Mouse (Mus musculus): ENCODE measurements around the gene Acot4. TPM values are rescaled to one million over a fixed set of nuclear protein-coding genes. Genes with fewer than 3 reads are reported as not detected.
"Not testable (repeated sequence)": the region's sequence is repeated elsewhere in the genome, so short reads cannot be mapped to it uniquely, and the experiment has no call there.

The Acot4 gene
- polyA plus RNA-seq, 1 experiment, result 2.4 TPM

GRCm38 (mm10) chr12:84030659-84031332 is 7.4 kb upstream of the Acot4 start:
- no peak for DNase-seq (ENCODE audit: low read depth)

GRCm38 (mm10) chr12:84032854-84033253 is 5.3 kb upstream of the Acot4 start:
- DNase-seq (ENCODE audit: low read depth), result no peak

DNA sequence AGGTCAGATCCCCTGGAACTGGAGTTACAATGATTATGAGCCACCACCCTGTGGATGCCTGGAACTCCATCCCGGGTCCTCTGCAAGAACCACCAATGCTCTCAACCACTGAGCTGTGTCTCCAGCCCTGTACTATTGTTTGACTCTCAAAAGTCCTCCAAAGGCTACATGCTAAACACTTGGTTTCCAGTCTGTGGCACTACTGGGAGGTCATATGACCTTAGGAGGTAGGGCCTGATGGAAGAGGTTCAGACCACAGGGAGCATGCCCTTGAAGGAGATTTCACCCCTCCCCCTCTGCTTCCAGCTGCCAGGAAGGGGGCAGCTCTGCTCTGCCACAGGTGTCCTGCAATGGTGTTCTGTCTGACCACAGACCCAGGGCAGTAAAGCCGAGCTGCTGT is 4.9 kb upstream of the Acot4 start:
- not testable (repeated sequence) for DNase-seq (ENCODE audit: low read depth)

DNA sequence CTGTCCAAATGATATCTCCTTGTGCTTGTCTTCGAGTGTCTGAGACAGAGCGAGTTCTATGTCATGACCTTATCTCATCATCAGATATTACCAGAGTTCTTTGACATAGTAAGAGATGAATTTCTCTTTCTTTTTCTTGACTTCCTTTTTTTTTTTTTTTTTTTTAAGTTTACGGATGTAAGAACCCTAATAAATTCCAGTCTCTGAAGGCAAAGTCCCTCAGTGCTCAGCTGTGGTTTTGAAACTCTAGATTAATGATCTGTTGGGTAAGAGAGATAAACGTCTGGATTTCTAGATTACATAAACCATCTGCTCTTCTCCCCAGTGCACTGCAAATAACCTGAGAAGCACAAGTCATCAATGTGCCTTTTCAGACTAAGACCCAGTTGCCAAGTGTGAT is 4.1 kb upstream of the Acot4 start:
- no peak for DNase-seq (ENCODE audit: low read depth)

- not testable (repeated sequence) for DNase-seq (ENCODE audit: low read depth)
Observed at GRCm38 (mm10) chr12:84038691-84039111, 522 bp downstream of the Acot4 start, which contains the start of gene Gm49366. Gm49366 (plus strand) TSS chr12:84038935.

GRCm38 (mm10) chr12:84042248-84042647 is 4.1 kb downstream of the Acot4 start:
- no peak for DNase-seq (ENCODE audit: low read depth)

DNA sequence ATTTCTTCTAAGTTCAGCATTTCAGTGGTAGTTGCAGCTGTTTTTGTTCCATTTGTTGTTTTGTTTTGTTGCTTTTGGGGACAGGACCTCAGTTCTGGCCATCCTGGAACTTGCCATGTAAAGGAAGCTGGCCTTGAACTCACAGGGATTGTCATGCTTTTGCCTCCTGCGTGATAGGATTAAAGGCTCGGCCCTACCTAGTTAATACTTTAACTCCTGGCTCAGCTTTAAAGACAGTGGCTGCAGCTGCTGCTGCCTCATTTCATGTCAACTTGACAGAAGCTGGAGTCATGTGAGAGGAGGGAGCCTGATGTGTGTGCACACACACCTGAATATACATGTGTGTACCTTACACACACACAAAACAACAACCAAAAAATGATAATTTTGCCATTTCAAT is 5.9 kb downstream of the Acot4 start:
- no peak for DNase-seq (ENCODE audit: low read depth)

- no peak for DNase-seq (ENCODE audit: low read depth)
Observed at GRCm38 (mm10) chr12:84046906-84047305, 8.7 kb downstream of the Acot4 start.

DNA sequence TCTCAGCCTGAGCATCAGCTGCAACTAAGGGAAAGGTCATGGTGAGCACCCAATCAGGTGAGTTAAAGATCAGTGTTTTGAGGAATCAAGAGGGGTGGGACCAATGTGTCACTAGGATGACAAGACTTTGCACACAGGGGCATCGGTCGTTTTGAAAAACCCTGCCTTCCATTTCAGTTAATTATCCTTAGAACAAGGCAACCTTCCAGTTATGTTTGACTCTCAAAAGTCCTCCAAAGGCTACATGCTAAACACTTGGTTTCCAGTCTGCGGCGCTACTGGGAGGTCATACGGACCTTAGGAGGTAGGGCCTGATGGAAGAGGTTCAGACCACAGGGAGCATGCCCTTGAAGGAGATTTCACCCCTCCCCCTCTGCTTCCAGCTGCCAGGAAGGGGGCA is 12.6 kb downstream of the Acot4 start:
- not testable (repeated sequence) for DNase-seq (ENCODE audit: low read depth)

DNA sequence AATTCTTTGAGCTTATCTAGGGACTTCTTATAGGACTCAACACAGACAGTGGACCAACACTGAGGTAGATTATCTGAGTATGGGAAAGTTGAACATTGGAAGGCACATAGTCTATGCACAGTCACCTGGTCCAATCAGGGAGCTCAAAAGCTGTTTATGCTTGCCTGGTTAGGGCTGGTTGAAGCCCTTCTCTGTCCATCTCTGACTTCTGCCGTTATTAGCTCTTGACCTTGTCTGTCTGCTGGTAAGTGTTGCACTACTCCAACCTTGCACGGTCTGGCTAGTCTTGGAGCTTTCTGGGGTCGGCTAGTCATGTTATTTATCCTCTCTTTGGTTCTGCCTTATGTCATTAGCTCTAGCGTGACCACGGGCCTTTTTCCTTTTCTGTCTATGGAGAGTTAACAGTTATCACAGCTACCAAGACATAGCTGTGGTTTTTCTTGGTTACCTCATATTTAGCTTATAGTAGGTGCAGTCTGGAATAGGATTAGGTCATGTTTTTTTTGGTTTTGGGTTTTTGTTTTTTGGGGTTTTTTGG is 13.8 kb downstream of the Acot4 start, which contains the start of gene Acot3:
Gene Acot3 (plus strand): TSS at position 208 of the 538 bp plus-strand sequence.
- no peak for DNase-seq (ENCODE audit: low read depth)

DNA sequence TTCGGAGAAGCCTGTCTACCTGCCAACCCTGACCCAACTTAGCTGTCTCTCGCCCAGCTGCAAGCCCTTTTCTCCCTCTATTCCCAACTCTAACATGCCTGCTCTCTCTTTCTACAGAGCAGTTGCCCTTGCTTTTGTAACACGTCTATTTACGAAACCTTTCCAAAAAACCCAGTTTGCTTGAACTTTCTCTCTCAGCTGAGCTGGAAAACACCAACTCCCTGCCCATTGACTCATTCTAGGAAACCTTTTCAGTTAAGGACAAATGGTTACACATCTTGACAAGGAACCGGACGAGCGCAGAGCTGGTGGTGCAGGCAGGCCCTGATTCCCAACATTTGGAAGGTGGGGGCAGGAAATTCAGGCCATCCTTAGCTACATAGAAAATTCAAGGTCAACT is 14.4 kb downstream of the Acot4 start:
- no peak for DNase-seq (ENCODE audit: low read depth)

DNA sequence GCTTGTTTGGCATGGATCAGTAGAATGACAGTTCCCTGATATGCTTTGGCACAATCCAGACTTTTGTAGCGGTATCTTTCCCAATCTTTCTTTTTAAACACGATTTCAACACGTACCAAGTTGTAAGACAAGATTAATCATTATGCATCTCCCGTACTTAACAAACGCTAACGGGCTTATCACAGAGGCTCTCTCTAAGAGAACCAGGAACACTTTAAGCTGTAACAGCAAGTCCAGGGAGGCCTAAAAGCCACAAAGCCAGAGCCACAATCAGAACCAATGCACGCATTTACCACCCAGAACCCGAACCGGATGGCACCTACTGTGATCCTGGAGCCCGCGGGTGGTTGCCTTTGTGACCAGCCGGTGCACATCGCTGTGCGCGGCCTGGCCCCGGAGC is 15.0 kb downstream of the Acot4 start:
- no peak for DNase-seq (ENCODE audit: low read depth)

- no peak for DNase-seq (ENCODE audit: low read depth)
Observed at GRCm38 (mm10) chr12:84053679-84054391, 15.7 kb downstream of the Acot4 start.

DNA sequence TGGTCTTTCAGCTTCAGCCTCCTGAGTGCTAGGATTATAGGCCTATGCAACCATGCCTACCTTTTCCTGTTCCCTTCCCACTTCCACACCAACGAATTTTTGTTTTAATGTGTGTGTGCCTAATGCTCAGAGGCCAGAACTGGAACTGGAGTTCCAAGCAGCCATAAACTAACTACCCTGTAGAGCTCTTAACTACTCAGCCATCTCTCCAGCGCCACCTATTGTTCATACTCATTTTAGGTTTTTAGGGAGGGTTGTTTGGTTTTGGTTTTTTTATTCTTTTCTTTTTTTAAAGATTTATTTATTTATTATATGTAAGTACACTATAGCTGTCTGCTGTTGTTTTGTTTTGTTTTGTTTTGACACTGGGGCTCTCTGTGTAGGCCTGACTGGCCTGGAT is 22.8 kb downstream of the Acot4 start:
- DNase-seq (ENCODE audit: low read depth), result no peak

- DNase-seq (ENCODE audit: low read depth), result no peak
Observed at GRCm38 (mm10) chr12:84062336-84062735, 24.2 kb downstream of the Acot4 start.

DNA sequence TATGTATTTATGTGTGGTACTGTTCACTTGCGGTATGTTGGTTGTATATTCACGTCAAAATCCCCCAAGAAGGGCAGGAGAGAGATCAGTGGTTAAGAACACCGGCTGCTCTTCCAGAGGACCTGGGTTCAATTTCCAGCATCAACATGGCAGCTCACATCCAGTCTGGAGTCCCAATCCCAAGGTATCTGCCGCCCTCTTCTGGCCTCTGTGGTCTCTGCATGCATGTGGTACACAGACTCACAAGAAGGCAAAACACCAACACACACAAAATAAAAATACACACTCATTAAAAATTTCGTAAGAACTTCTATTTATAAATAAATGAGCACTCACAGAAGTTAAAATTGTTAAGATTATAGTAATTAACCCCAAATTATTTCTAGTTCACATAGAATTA is 25.0 kb downstream of the Acot4 start:
- DNase-seq (ENCODE audit: low read depth), result no peak

GRCm38 (mm10) chr12:84063833-84064232 is 25.7 kb downstream of the Acot4 start:
- no peak for DNase-seq (ENCODE audit: low read depth)

GRCm38 (mm10) chr12:84064621-84065020 is 26.4 kb downstream of the Acot4 start:
- no peak for DNase-seq (ENCODE audit: low read depth)

DNA sequence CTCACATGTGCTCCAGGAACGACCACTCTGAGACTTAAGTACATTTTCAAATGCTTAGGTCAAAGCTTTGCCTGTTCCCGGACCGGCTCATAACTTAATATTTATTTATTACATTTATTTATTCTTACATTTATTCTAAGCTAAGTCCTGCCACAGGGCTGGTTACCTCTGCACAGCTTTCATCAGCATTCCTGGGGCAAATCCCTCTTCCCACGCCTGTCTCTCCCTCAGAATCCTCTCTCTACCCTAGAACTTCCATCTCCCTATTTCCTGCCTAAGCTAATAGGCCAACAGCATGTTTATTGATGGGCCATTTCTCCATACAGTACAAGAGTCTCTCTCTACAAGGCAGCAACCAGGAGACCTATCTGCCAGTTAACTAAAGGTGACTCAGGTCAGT is 29.6 kb downstream of the Acot4 start:
- peak; percentile 71 for DNase-seq (ENCODE audit: low read depth)

DNA sequence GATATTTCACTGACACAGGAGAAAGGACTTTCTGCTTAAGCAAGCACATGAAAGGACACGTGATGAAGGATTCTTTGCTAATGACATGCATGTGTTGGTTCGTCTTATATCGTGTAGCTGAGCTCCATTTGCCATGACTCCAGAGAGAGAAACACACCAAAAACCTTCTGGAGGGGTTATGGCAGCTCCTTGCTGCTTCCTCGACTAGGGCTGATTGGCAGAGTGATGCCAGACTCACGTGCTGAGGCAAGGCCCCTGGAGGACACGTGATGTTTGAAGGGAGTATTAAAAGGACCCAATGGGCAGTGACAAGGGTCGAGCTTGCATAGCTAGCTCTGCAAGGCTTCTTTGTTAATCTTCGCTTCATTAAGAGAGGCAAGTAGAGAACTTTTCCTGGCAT is 30.1 kb downstream of the Acot4 start:
- no peak for DNase-seq (ENCODE audit: low read depth)

GRCm38 (mm10) chr12:84068986-84069385 is 30.8 kb downstream of the Acot4 start, which contains the start of gene Acot5:
Acot5 (plus strand) TSS chr12:84069325.
- DNase-seq (ENCODE audit: low read depth), result peak; percentile 95

DNA sequence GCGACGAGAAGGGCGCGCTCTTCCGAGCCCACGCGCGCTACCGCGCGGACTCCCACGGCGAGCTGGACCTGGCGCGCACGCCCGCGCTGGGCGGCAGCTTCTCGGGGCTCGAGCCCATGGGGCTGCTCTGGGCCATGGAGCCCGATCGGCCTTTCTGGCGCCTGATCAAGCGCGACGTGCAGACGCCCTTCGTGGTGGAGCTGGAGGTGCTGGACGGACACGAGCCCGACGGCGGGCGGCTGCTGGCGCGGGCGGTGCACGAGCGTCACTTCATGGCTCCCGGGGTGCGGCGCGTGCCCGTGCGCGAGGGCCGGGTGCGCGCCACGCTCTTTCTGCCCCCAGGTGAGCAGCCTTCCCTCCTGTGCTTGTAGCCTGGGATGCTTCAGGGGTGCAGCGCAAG is 31.4 kb downstream of the Acot4 start:
- DNase-seq (ENCODE audit: low read depth), result not testable (repeated sequence)

GRCm38 (mm10) chr12:84071696-84072095 is 33.5 kb downstream of the Acot4 start:
- peak; percentile 65 for DNase-seq (ENCODE audit: low read depth)
